28 mouse cellular contexts compared by ENCODE assay signal in genomic region chr14:86463388-86463787, GRCm38 (mm10).
DNase-seq lines count a peak whose midpoint lies in the region; ATAC-seq lines count a peak whose summit lies in the region.
"Had no signal": no experiment of that assay in that cellular context is flagged by ENCODE, and none has a peak within 500 bp of the region (broad histone marks: within the 10 kb centered on the region; RNA-seq: fewer than 3 reads in every experiment).

No protein-coding gene starts in this region.

- WGBS in forebrain, embryonic 16.5 days, result 42% methylated on average over 2 of the region's 2 CpGs
- WGBS in forebrain, embryonic 11.5 days, result 78% methylated on average over 2 of the region's 2 CpGs
- 82% methylated on average over 2 of the region's 2 CpGs for WGBS in liver, embryonic 11.5 days

- no peaks in the 10 kb centered on the region for H3K36me3 ChIP-seq in forebrain, embryonic 16.5 days (ENCODE audit: control insufficient read depth, insufficient read depth)
- no peaks in the 10 kb centered on the region for H3K36me3 ChIP-seq in forebrain, embryonic 11.5 days (ENCODE audit: control insufficient read depth, insufficient read depth, low read length)
- H3K36me3 ChIP-seq in liver, embryonic 11.5 days (ENCODE audit: control insufficient read depth, insufficient read depth, low read length), result no peaks in the 10 kb centered on the region
- H3K36me3 ChIP-seq: embryonic facial prominence, embryonic 10.5 days; embryonic facial prominence, embryonic 13.5 days; hindbrain, embryonic 12.5 days had no signal

- no peak overlapping the region for H3K9ac ChIP-seq in forebrain, embryonic 16.5 days (replicated peaks; ENCODE audit: low read depth, low read length)
- H3K9ac ChIP-seq in forebrain, embryonic 11.5 days (ENCODE audit: low read length), result no peak overlapping the region
- no peak overlapping the region for H3K9ac ChIP-seq in liver, embryonic 11.5 days (ENCODE audit: low read depth, low read length)
- H3K9ac ChIP-seq: embryonic facial prominence, embryonic 13.5 days; hindbrain, embryonic 12.5 days had no signal

- no peak overlapping the region for H3K27ac ChIP-seq in forebrain, embryonic 16.5 days (ENCODE audit: low read length)
- H3K27ac ChIP-seq in forebrain, embryonic 11.5 days (ENCODE audit: low read depth, low read length), result no peak overlapping the region
- H3K27ac ChIP-seq in liver, embryonic 11.5 days (ENCODE audit: low read depth, low read length), result no peak overlapping the region
- H3K27ac ChIP-seq: embryonic facial prominence, embryonic 10.5 days; embryonic facial prominence, embryonic 13.5 days; gastrocnemius, adult 2 months; heart, adult 2 months; hindbrain, embryonic 12.5 days had no signal

- H3K4me3 ChIP-seq in forebrain, embryonic 16.5 days (replicated peaks; ENCODE audit: low read length), result no peak overlapping the region
- H3K4me3 ChIP-seq in forebrain, embryonic 11.5 days (ENCODE audit: low read depth, low read length), result no peak overlapping the region
- H3K4me3 ChIP-seq in liver, embryonic 11.5 days (ENCODE audit: low read depth, low read length), result no peak overlapping the region
- H3K4me3 ChIP-seq: embryonic facial prominence, embryonic 10.5 days; embryonic facial prominence, embryonic 13.5 days; erythroblast, embryonic 14.5 days; gastrocnemius, adult 2 months; heart, adult 2 months; hindbrain, embryonic 12.5 days had no signal

- H3K4me2 ChIP-seq in forebrain, embryonic 16.5 days (ENCODE audit: low read length), result no peak overlapping the region
- H3K4me2 ChIP-seq in forebrain, embryonic 11.5 days (ENCODE audit: low read depth, low read length, severe bottlenecking), result no peak overlapping the region
- H3K4me2 ChIP-seq in liver, embryonic 11.5 days, result no peak overlapping the region
- H3K4me2 ChIP-seq: embryonic facial prominence, embryonic 13.5 days; heart, embryonic 11.5 days; hindbrain, embryonic 12.5 days had no signal

- no peaks in the 10 kb centered on the region for H3K27me3 ChIP-seq in forebrain, embryonic 16.5 days (replicated peaks; ENCODE audit: control insufficient read depth, insufficient read depth, low read length)
- H3K27me3 ChIP-seq in forebrain, embryonic 11.5 days (ENCODE audit: control insufficient read depth, insufficient read depth, low read length), result no peaks in the 10 kb centered on the region
- H3K27me3 ChIP-seq in liver, embryonic 11.5 days (replicated peaks; ENCODE audit: control insufficient read depth, insufficient read depth, low read length), result no peaks in the 10 kb centered on the region
- H3K27me3 ChIP-seq: embryonic facial prominence, embryonic 13.5 days; hindbrain, embryonic 12.5 days had no signal

- peak; percentile 63 for ATAC-seq in forebrain, embryonic 16.5 days
- no peak for ATAC-seq in forebrain, embryonic 11.5 days (replicated peaks; ENCODE audit: low FRiP score)
- ATAC-seq in liver, embryonic 11.5 days (replicated peaks; ENCODE audit: low FRiP score), result no peak
- ATAC-seq: CD4-positive, CD25-positive, alpha-beta regulatory T cell, adult 4 months; hindbrain, embryonic 16.5 days; inflammation-experienced regulatory T-cells, adult 6 months; intestine, embryonic 16.5 days had no signal

- H3K9me3 ChIP-seq in forebrain, embryonic 16.5 days (ENCODE audit: control insufficient read depth, low read length), result no peaks in the 10 kb centered on the region
- no peaks in the 10 kb centered on the region for H3K9me3 ChIP-seq in forebrain, embryonic 11.5 days (ENCODE audit: control insufficient read depth, low read length)
- H3K9me3 ChIP-seq in liver, embryonic 11.5 days (ENCODE audit: control insufficient read depth, low read length), result no peaks in the 10 kb centered on the region
- H3K9me3 ChIP-seq: embryonic facial prominence, embryonic 10.5 days; embryonic facial prominence, embryonic 13.5 days; hindbrain, embryonic 12.5 days had no signal

- no peak for DNase-seq in forebrain, embryonic 11.5 days (ENCODE audit: low spot score)
- peak; percentile 34 for DNase-seq in heart, adult 11 months
- no peak for DNase-seq in heart, adult 8-10 months (ENCODE audit: low spot score)
- DNase-seq in R1 (ENCODE audit: low read depth, low spot score), result peak; percentile 12
- peak; percentile 1 for DNase-seq in ZHBTc4 (ENCODE audit: low read depth, low spot score)
- no peak for DNase-seq in urinary bladder, postnatal 4 days (ENCODE audit: low spot score in 2 of 2)
- DNase-seq in liver, embryonic 11.5 days (ENCODE audit: low spot score), result no peak
- DNase-seq: adrenal gland, adult 2 months; adrenal gland, postnatal 14 days; cerebellum, adult 18-20 months; cerebellum, adult 9-11 months; cerebellum, postnatal 36 days; embryo, embryonic 11 days; gastrocnemius, adult 2 months; gastrocnemius, postnatal 25 days; heart, adult 2 months; kidney, adult 18-20 months; kidney, adult 9 months had no signal

- no peaks in the 10 kb centered on the region for H3K4me1 ChIP-seq in forebrain, embryonic 16.5 days (replicated peaks; ENCODE audit: control insufficient read depth, insufficient read depth, low read length)
- H3K4me1 ChIP-seq in forebrain, embryonic 11.5 days (replicated peaks; ENCODE audit: control insufficient read depth, insufficient read depth, low read length), result no peaks in the 10 kb centered on the region
- no peaks in the 10 kb centered on the region for H3K4me1 ChIP-seq in liver, embryonic 11.5 days (replicated peaks; ENCODE audit: control insufficient read depth, insufficient read depth, low read length)
- H3K4me1 ChIP-seq: embryonic facial prominence, embryonic 13.5 days; hindbrain, embryonic 12.5 days had no signal

Comparison
In these comparisons a context has a peak if more than half of its experiments do, and no peak if none do; other contexts are left out.
1. DNase-seq: peak in heart, adult 11 months (single experiment), R1 (single experiment) and ZHBTc4 (single experiment); none in forebrain, embryonic 11.5 days (single experiment), heart, adult 8-10 months (single experiment), urinary bladder, postnatal 4 days (0 of 2) and liver, embryonic 11.5 days (single experiment).